Mouse (Mus musculus) c-Kit-positive CD71-positive TER-119-positive erythroid progenitor cells, embryonic 14.5 days (primary cell): Measurements from ENCODE around the gene Bcas2.
A peak's percentile ranks its signal among the peaks of the same experiment; 100 is the strongest.

Source experiments
- DNase-seq: peaks from one replicate; pipeline ENCODE4 v3.0.0-alpha.2; 2013; ENCODE audit warnings: low spot score

Bcas2 gene

DNA sequence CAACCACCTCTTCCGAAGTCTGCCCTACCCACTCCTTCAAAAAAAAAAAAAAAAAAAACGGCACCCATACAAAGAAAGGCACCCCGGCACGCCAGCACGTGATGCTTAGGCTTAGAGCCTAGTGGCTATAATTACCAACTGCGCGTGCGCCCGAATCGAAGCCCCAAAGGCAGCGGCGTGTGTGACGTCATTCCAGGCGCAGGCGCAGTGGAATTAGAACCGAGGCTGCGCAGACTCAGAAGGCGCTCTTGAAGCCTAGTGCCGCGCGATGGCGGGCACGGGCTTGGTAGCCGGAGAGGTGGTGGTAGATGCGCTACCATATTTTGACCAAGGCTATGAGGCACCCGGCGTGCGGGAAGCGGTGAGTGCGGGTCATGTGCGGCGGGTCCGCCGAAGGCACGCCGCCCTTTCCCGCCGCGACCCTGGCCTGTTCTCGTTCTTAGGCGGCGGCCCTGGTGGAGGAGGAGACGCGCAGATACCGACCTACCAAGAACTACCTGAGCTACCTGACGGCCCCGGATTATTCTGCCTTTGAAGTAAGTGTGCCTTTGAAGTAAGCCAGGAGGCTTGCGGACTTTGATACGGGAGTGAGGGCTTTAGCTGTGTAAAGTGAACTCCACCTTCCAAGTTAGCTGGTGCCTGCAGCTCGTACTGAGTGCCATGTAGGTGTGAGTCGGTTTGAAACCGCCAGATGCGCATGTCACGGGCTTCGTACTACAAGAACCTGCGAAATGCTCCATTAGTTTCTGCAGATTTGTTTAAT is at the start of gene Bcas2:
Gene Bcas2 (plus strand): TSS at position 151 of the 763 bp plus-strand sequence.
- peak; percentile 99 for DNase-seq

DNA sequence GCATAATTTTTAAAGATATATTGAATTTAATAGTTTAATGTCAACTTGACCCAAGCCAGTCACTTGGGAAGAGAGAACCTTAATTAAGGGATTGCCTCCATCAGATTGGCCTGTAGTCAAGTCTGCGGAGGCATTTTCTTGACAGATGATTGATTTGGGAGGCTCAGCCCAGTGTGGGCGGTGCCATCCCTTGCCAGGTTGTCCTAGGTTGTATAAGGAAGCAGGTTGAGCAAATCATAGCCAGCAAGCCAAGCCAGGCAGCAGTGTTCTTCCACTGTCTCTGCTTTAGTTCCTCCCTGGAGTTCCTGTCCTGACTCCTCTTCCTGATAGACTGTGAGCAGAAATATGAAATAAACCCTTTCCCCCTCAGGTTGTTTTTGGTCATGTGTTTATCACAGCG is 47.8 kb upstream of the Bcas2 start:
- no peak for DNase-seq

DNA sequence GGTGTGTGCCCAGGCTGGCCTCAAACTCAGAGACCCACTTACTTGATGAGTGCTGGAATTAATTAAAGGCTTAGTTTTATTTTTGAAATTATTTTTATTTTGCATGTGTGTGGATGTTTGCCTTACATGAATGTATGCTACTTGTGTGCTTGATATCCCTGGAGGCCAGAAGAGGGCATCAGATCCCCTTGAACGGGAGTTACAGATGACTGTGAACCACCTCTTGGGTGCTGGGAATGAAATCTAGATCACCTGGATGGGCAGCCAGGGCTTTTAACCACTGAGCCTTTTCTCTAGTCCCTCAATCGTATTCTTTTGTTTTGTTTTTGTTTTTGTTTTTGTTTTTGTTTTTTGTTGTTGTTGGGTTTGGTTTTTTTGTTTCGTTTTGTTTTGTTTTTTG is 45.3 kb upstream of the Bcas2 start:
- DNase-seq, result no peak

DNA sequence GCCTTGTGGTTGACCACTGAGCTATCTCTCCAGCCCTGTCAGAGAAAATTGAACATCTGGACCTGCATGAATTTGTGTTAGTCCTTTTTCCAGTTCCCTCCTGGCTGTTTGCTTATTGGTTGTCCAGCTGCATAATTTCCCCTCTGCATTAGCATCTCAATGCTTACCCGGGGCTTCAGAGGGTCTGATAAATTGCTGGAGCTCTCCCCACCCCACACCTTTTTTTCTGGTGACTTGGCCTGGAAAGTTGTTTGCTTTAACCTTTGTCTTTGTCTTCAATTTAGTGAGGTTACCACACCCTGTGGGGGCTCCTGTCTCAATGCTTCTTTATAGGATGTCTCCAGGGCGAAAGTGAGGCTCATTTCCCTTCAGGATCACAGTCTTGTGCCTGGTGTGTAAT is 44.3 kb upstream of the Bcas2 start:
- no peak for DNase-seq

DNA sequence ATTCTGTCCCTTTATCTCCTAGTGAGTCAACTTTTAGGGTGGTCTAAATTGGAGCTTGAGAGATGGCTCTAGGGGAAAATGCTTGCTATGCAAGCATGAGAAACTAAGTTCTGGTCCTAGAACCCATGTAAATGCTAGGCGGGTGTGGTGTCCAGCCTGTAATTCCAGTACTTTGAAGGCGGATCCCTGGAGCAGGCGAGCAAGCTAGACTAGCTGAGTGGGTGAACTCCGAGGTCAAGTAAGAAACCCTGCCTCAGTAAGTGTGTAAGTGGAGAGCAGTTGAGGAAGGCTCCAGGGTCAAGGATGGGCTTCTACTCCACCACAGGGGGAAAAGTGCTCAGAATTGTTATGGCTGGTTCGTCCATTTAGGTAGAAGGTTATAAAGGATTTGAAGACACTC is 43.7 kb upstream of the Bcas2 start:
- DNase-seq, result no peak

DNA sequence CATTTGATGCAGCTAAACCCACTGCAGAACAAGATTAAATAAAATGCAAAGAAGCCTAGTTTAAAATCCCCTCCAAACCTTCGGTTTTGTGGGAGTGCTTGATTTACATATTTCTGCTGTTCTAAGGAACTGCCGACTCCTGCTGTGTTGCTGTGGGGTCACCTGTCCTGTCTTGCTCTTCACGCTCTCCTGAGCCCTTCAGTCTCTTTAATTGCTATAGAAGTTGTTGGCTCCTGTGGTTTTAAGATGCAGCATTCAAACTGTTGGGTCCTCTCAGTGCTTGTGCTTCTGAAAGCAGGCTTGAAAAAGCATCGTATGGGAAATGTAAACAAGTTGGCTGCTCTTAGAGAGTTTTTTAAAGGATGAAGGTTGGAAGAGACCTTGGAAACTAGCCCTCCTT is 43.2 kb upstream of the Bcas2 start:
- no peak for DNase-seq

DNA sequence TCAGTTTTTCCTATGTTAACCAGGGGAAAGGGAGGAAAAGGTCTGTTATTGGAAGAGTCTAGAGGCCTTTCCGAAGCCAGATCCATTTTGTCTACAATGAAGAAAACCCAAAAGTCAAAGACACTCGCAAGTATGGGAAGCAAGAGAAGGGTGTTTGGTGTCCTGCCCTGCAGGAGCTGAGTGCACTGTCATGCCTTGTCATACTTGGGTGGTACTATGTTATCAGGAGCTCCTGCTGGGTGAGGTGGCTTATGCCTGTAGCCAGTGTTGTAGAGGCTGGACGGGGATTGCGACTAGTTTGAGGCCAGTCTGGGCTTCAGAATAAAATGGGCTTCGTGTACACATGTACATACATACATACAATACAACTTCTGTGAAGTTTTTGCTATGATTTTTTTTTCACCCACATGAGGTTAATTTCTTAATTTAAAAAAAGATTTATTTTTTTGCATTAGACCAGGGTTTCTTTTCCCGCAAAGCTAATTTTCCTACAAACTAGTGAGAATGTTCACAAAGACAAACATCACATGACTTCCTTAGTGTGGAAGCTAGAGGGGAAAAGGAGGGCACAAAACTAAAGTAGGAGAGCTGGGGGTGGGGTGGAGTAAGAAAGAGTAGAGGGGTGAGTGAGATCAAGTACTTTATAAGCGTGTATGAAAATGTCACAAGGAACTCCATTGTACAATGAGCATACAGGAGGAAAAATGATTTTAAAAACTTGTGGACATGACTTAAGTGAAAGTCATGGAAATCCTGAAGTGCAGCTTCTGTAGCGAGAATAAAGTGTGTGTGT is 41.9 kb upstream of the Bcas2 start:
- DNase-seq, result peak; percentile 93

DNA sequence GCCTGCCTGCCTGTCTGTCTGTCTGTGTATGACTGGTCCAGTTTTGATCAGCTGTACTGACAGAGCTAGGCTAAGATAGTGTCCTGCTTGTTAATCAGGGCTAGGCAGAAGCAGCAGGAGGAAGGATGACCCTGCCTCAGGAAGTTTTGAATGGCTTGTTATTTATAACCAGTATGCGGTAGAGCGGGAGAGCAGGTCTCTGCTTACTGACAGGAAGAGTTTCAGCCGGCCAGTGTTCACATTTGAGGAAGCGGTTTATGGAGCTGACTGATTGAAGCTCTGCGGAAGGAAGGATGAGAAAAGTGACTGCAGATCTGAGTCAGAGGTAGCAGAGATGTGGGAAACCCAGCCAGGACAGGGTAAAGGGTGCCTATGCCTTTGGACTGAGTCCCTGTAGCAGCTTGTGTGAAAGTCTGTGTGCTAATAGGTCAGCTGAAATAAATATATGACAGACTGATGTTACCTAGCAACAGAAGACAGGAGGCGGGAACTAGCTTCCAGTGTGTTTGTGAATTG is 41.2 kb upstream of the Bcas2 start:
- DNase-seq, result peak; percentile 69

DNA sequence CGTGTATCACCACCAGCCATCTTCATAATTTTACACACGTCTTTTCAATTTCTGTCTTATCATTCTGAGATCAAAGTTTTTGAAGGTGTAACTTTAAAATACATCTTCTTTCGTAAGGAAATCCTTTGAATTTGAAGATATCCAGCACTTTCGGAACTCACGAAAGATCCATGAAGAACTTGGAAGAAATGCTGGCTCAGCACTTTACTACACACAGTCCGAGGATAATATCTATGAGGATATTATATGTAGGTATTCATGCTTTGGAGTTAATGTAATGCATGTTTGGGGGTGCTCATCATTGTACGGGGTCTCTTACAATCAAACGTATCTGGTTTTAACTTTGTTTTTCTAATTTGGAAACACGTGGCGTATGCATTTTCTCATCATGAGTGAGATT is 38.4 kb upstream of the Bcas2 start:
- DNase-seq, result no peak

DNA sequence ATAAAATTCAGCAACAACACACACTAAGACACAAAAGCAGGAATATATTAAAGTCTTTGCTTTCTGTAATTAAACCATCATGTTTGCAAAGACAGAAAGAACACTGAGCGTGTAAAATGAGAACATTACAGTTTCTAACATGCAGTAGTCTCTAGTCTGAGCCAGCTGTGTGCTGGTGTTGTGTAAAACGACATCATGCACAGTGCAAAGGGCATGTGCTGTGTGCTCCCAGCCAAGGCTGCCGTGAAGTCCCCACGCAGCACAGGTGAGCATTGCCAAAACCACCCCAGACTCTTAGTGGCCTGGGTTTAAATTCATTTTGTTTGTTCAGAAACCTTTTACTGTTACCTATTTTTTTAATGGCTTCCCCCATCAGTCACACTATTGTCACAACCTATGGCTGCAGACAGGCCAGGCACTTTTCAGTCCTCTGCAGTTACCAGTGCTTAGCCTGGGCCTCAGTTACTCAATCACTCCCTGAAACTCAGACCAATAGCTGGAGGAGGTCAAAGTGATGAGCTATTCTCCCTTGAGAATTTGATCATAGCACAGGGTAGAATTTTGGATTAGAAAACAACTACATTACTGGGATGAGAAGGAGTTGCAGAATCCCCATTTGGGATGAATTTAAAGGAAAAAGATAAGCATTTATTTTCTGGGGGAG is 34.9 kb upstream of the Bcas2 start:
- no peak for DNase-seq

DNA sequence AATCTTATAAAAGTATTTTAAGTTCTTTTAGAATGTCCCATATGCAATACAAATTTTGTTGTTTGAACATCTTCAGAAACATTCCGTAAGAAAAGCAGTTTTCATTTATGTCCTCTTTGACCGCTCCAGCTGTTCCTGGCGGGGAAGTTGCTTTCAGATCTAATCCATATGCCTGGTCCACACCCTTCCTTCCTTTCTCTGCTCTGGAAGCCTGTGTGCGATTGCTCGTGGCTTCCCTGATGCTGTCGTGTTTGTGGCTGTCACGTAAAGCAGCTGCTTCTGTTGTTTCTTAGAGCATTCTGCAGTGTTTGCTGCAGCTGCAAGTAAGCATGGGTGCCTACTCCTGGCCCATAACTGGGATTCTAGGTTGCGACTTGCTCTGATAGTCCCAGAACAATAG is 32.4 kb upstream of the Bcas2 start:
- DNase-seq, result no peak

DNA sequence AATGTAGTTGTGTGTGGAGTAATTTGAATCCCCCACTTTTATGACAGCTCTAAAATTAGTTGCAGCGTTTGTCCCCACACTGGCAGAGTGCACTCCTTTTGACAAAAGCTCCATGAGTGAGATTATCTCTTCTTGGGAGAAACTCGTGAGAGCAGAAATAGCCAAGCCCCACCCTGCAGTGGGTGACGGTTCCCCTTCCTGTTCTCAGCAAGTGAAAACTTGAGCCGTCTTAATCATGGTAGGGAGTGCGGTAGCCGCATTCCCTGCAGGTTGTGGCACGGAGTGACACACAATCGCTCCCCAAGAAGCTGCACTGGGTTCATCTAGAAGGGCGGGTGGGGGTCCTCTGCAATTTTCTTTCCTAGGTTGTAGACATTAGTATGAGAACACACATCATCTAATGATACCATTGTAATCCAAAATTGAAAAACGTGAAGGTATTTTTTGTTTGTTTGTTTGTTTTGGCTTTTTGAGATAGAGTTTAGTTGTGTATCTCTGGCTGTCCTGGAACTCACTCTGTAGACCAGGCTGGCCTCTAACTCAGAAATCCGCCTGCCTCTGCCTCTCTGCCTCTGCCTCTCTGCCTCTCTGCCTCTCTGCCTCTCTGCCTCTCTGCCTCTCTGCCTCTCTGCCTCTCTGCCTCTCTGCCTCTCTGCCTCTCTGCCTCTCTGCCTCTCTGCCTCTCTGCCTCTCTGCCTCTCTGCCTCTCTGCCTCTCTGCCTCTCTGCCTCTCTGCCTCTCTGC is 31.2 kb upstream of the Bcas2 start:
- DNase-seq, result peak; percentile 62

DNA sequence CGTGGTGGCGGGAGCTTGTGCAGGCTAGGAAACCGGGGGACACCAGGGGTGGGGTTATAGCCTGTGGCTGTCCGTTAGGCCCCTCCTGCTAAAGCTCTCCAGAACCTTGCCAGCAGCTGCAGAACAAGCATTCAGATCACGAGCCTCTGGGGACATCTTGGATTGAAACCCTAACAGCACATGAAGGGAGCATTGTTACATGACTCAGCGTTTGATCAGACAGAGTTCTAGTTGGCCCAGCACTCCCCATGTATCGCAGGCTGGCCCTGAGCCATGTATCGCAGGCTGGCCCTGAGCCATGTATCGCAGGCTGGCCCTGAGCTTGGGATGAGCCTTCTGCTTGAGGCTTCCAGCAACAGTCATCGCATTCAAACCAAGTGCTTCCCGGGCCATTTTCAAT is 30.2 kb upstream of the Bcas2 start:
- DNase-seq, result no peak

DNA sequence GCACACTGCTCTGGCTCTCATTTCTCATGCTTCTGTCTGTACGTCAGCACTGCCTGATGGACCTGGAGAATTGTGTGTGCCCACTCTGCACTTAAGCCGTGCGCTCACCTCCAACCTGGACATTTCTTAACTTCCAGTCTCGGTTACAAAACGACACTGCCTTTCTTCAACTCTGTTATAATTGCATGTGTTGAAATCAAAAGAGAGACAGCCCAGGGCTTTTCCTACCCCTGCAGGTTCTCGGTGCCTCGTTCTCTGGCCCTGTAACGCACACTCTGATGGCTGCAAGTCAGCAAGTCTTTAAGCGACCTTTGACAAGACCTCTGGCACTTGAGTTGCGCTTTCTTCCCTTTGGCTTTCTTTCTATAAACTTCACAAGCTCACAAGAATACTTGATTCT is 29.1 kb upstream of the Bcas2 start:
- no peak for DNase-seq

DNA sequence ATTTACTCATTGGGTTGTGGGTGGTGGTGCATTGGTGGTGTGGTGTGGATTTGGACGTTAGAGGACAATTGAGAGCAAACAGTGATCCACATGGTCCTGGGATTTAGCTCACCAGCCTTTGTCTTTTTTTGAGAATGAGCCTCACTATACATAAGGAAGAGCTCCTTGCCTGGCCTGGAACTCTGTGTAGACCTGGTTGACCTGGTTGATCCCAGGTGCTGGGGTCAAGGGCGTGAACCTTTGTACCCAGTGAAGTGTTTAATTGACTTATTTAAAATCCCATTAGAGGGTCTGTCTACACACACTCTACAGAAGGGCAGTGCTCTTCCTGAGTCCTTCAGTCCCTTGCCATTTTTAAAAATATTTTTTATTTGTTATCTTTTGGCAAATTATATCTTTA is 26.1 kb upstream of the Bcas2 start:
- no peak for DNase-seq

DNA sequence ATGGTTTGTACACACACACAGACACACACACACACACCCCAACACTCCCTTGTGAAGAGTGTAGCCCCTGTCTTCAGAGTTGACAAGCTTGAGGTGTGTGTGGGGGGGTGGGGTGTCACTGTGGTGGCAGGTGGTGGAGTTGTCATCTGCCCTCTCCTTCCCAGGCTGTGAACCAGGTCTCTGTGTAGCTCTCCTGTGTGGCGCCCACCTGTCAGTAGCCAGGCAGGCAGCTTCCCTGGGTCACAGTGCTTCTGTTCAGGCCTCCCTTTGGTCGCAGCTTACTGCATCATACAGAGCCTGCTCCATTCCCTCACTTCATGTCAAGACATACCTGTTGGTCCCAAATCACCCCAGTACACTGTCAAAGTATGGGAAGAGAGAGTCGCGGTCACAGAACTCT is 25.7 kb upstream of the Bcas2 start:
- no peak for DNase-seq

DNA sequence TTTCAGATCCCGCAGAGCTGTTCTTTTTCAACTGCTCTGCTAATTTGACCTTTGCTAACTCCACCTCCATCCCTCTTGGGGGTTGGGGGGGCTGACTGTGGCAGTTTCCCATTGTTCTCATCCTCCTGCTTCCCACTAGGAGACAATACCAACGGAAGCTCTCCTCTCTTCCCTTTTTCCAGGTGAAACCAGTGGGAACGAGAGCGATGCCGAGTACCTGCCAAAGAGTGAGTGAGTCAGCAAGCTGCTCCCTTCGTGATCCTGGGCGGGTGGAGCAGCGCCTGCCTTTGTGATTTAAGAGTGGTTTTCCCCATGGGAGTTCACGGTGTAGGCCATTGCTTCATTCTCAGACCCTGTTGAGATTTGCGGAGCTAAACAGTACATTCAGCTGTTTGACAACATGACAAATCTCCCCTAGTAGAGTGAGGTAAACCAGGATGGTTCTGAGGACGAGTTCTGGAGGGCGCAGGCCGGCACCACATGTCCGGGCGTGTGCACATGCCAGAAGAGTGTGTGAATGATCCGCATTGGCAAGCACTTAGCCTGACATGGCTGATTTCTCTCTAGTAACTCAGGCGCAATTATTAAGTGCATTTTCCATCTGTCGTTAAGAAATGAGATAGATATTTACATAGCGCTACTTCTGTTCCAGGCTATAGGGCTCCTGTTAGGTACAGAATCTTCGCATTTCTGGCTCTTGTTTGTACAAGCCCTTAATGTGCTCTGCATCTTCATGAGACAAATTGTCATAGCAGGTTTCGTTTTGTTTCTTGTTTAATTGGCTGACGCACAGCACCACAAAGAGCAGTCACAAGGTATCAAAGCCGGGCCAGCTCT is 24.9 kb upstream of the Bcas2 start:
- no peak for DNase-seq

DNA sequence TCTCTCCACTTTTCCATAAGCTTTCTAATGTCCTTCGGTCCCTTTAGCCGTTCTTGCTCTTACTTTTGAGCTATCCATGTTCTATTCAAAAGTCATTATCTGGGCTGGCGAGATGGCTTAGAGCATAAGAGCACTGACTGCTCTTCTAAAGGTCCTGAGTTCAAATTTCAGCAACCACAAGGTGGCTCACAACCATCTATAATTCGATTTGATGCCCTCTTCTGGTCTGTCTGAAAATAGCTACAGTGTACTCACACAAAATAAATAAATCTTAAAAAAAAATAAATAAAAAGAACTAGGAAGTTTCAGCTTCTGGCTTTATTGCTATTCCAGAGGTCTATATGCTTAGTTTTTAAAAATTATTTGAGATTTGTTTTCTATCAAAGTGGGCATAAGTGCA is 23.7 kb upstream of the Bcas2 start:
- no peak for DNase-seq

DNA sequence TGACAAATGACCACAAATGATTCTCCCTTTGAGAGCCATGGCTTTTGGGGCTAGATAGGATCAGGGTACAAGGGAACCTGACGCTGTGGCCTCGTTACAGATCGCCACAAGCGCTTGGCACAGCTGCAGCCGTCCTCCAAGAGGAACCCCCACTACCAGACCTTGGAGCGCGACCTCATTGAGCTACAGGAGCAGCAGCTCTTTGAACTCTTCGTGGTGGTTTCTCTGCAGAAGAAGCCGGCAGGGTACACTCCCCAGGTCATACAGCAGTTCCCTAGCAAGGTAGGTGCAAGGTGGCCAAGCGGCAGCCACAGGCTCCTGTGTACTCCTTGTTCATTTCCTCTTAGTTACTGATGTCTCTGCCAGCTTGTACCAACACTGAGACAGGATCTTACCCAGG is 22.5 kb upstream of the Bcas2 start:
- DNase-seq, result no peak

DNA sequence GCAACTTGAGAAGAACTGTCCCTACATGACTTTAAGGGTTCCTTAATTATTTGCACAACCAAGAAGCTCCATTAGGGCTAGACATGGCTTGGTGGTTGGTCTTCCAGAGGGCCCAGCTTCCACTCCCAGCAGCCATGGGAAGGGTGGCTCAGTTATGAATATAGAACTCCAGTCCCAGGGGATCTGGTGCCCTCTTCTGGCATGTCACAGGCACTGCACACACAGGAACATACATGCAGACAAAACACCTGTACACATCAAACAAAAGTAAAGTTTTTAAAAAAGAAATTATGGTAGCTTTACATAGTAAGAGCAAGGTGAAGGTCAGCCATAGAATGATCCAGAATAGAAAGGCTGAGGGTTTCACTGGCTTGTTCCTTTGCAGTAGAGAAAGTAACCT is 17.7 kb upstream of the Bcas2 start:
- DNase-seq, result no peak

DNA sequence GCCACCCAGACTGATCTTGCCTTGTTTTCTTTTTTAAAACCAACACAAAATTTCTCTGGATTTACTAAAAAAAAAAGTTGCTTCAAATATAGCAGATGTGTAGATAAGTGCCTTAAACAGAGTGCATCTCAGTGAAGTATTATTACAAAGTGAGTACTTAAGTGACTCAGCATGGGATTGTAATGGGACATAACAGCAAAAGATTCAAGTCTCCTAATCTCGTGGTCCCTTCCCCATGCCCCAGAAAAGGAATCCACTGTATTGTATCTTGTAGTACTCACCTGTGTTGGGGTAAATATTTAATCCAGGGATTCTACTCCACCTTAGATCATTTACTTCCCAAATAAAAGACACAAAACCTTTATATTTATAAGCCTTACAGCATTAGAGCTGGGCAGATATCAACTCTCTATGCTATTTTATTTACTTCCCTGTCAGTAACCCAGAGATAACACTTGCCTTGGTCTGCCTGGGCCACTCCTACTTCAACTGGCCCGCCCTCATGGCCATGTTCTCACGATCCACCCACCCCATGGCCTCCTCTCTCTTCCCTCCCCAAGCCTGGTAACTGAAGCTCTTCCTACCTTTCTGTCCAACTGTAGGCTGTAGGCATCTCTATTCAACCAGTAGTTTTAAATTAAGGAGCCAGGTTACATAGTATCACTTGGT is 12.1 kb upstream of the Bcas2 start:
- peak; percentile 62 for DNase-seq
